Mouse (Mus musculus): ENCODE data around the gene Smim26.

Gene Smim26

GRCm38 (mm10) chr2:144637204-144637603 is 43.4 kb downstream of the Smim26 start:
- no peak for DNase-seq (ENCODE audit: low spot score)

DNA sequence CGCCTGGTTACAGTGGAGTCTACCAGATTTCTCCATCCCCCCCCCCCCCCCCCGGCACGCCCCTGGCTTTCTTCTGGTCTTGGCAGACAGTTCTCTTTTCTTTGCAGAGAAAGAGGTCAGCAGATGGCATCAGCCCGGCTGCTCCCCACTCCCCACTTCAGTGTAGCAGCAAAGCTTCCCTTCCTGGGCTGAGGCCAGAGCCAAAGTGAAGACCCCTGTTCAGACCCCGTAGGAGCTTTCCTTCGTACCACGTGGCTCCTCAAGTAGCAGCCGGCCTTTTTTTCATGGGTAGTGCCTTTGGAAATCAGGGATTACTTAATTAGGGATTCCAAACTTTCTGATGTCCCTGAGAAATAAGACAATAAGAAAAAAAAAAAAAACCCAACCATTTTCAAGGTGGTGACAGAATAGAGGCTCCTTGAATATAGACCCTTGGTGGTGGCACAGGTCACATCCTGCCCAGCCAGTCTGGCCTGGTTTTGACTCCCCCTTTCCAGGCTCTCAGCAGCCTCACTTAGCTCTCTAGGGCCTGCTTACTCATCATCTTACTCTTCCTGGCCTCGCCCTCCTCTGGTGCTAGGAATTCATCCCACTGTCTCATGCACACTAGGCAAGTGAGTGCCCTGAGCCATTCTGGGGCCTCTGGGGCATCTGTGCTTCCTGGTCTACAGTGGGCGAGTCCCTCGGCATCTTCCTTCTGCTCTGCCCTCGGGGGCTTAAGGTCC is 44.0 kb downstream of the Smim26 start:
- DNase-seq (ENCODE audit: low spot score), result no peak

- DNase-seq (ENCODE audit: low spot score), result peak; percentile 23
Observed at GRCm38 (mm10) chr2:144638719-144639118, 44.9 kb downstream of the Smim26 start.

- DNase-seq (ENCODE audit: low spot score), result no peak
Observed at GRCm38 (mm10) chr2:144640101-144640500, 46.2 kb downstream of the Smim26 start.

DNA sequence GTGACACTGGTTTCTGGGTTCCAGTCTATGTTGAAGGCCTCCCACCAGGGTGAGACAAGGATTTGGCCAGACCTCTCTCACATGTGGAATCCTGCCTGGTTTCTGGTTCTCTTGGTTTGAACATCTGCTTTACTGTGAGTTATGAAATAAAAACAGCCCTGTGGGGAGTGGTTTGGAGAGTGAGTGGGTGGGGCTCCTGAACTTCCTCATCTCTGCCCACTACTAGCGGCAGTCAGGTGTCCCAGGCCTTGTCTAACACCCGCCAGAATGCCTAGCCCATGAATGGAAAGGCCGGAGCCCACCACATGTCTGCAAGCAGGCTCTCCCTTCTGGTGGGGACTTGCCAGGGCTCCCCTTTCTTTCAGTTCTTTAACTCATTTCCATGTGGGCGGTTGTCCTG is 48.1 kb downstream of the Smim26 start:
- no peak for DNase-seq (ENCODE audit: low spot score)

All from embryo, embryonic 10.5 days (tissue).